Mouse (Mus musculus): ENCODE measurements around the gene Mtrf1. TPM values are rescaled to one million over a fixed set of nuclear protein-coding genes. Genes with fewer than 3 reads are reported as not detected.
A peak's percentile ranks its signal among the peaks of the same experiment; 100 is the strongest.
"Not testable (repeated sequence)": the region's sequence is repeated elsewhere in the genome, so short reads cannot be mapped to it uniquely, and the experiment has no call there.

Mtrf1 gene
- polyA plus RNA-seq, 1 experiment from 2014 or later = 9.3 TPM

GRCm38 (mm10) chr14:79409278-79409830 lies 11.8 kb downstream of the Mtrf1 start:
- ATAC-seq (ENCODE audit: insufficient number of reproducible peaks, low FRiP score, low TSS enrichment, low read depth) = no peak
- Histone ChIP-seq H3K27me3 (no peaks in the 10 kb centered on the region), H3K4me2 (replicated peaks) (no peak overlapping the region), H3K9me3 (replicated peaks) (no peaks in the 10 kb centered on the region), H3K27ac (replicated peaks) (no peak overlapping the region), H3K9ac (no peak overlapping the region), H3K36me3 (peaks cover 26% of the 10 kb centered on the region), H3K4me3 (replicated peaks) (no peak overlapping the region), H3K4me1 (no peaks in the 10 kb centered on the region)
- 87% methylated on average over 6 of the region's 6 CpGs for WGBS

DNA sequence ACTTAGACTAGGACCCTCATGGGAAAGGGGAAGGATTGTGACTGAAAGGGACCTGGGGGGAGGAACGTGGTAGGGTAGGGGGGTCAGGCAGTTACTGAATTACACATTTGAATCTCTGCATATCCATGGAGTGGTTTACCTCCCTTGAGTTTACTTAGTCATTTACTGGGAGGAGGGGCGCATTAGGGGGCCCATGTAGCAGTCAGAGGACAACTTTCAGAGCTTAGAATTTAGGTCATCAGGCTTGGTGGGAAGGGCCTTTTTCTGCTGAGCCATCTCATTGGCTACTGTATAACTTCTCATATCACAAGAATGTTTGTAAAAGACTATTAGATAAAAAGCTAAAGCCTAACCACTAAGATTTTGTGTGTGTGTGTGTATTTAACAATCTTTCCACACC lies 13.1 kb downstream of the Mtrf1 start:
- no peak overlapping the region for H3K27ac ChIP-seq (replicated peaks)
- 73% methylated on average over 2 of the region's 2 CpGs for WGBS

GRCm38 (mm10) chr14:79413121-79413520 lies 15.5 kb downstream of the Mtrf1 start:
- Histone ChIP-seq H3K9ac (no peak overlapping the region), H3K4me3 (replicated peaks) (no peak overlapping the region), H3K27ac (replicated peaks) (no peak overlapping the region), H3K9me3 (replicated peaks) (no peaks in the 10 kb centered on the region), H3K27me3 (no peaks in the 10 kb centered on the region), H3K36me3 (peaks cover 21% of the 10 kb centered on the region), H3K4me1 (no peaks in the 10 kb centered on the region), H3K4me2 (replicated peaks) (no peak overlapping the region)
- 87% methylated on average over 6 of the region's 6 CpGs for WGBS
- no peak for ATAC-seq (ENCODE audit: insufficient number of reproducible peaks, low FRiP score, low TSS enrichment, low read depth)

More for the DNA sequence above, 13.1 kb downstream of the Mtrf1 start:
- Histone ChIP-seq H3K4me2 (replicated peaks) (no peak overlapping the region), H3K4me3 (replicated peaks) (no peak overlapping the region), H3K4me1 (no peaks in the 10 kb centered on the region), H3K9me3 (replicated peaks) (no peaks in the 10 kb centered on the region), H3K27me3 (no peaks in the 10 kb centered on the region), H3K36me3 (peaks cover 26% of the 10 kb centered on the region), H3K9ac (no peak overlapping the region)
- no peak for ATAC-seq (ENCODE audit: insufficient number of reproducible peaks, low FRiP score, low TSS enrichment, low read depth)

DNA sequence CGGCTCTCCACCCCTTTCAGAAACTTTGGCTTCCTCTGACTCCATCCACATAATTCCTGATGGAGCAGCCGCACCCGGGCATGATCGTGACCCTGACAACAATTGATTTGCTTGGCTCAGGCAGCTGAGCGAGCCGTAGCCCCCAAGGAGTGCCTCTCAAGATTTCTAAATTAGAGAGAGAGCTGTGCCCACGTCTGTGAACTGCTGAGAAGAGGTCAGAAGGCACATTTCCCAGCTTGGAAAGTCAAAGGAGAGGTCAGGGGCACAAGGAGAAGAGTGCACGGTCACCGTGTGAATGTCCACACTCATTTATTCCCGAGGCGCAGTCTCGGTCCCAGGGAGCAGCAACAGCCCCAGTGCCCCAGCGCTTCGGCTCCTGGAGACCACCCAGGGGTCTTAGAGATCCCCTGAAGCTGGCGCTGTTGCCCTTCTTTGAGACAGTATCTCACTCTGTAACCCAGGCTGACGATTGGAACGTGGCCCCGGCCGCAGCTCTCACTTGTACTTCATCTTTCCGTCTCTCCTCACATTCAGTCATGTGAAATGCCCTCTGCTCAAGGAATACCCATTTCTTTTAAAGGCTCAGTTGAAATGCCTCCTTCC lies 22.6 kb downstream of the Mtrf1 start:
- Histone ChIP-seq H3K36me3 (peaks cover 9% of the 10 kb centered on the region; the same call in 1 of the 2 replicates), H3K27me3 (no peaks in the 10 kb centered on the region), H3K27ac (replicated peaks) (no peak overlapping the region), H3K4me2 (replicated peaks) (no peak overlapping the region), H3K4me1 (no peaks in the 10 kb centered on the region), H3K4me3 (replicated peaks) (no peak overlapping the region), H3K9ac (no peak overlapping the region), H3K9me3 (replicated peaks) (no peaks in the 10 kb centered on the region)
- WGBS = 61% methylated on average over 20 of the region's 20 CpGs
- no peak for ATAC-seq (ENCODE audit: insufficient number of reproducible peaks, low FRiP score, low TSS enrichment, low read depth)

DNA sequence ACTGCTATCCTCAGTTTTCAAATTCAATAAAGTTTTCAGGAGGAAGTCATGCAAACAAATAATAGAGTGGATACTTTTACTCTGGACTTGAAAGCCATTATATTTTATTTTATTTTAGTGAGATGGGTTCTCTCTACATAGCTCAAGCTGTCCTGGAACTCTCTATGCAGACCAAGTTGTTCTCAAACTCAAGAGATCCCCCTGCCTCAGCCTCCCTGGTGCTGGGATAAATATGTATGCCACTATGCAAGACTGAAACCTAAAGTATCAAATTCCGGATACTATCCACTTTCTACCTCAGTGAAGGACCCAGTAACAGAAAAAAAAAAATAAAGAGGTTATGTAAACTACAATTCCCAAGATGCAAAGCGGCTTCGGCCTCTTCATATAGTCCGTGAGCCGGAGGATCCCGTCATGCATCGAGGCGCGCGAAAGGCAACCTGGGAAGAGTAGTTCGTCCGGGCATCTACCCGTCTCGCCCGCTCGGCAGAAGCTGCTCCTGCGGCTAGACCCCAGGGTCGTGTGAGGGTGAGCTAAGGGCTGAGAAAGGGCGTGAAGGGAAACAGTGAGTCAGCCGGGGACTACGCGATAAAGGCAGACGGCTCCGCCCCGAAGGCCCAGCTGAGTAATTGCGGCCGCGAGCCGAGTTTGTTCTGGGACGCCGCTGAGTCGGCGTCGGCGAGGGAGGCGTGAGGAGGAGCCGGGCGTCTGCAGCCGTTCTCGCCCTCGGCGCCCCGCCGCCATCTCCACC lies 28.6 kb downstream of the Mtrf1 start, which contains the start of gene Kbtbd7:
Kbtbd7 (plus strand) TSS at position 533 of the 751 bp plus-strand sequence.
- Histone ChIP-seq H3K36me3 (peaks cover 11% of the 10 kb centered on the region; the same call in 1 of the 2 replicates), H3K4me3 (replicated peaks) (peak within 1 kb of the TSS; percentile 54), H3K4me1 (no peaks in the 10 kb centered on the region), H3K9me3 (replicated peaks) (peaks cover 6% of the 10 kb centered on the region; the same call in 1 of the 2 replicates), H3K9ac (peak within 1 kb of the TSS; percentile 43), H3K27ac (replicated peaks) (peak within 1 kb of the TSS; percentile 86), H3K4me2 (replicated peaks) (peak within 1 kb of the TSS; percentile 50), H3K27me3 (no peaks in the 10 kb centered on the region)
- under 1% methylated on average over 36 of the region's 44 CpGs for WGBS
- ATAC-seq (ENCODE audit: insufficient number of reproducible peaks, low FRiP score, low TSS enrichment, low read depth) = peak; percentile 98

GRCm38 (mm10) chr14:79426730-79427365 lies 29.3 kb downstream of the Mtrf1 start:
- peak overlapping the region; percentile 43 for H3K9ac ChIP-seq
- H3K4me1 ChIP-seq; H3K9me3 ChIP-seq (replicated peaks); H3K27me3 ChIP-seq: not testable (repeated sequence)
- 60% methylated on average over 11 of the region's 59 CpGs for WGBS
- peak overlapping the region; percentile 50 for H3K4me2 ChIP-seq (replicated peaks)
- ATAC-seq (ENCODE audit: insufficient number of reproducible peaks, low FRiP score, low TSS enrichment, low read depth) = peak; percentile 27
- peak overlapping the region; percentile 54 for H3K4me3 ChIP-seq (replicated peaks)
- peak overlapping the region; percentile 86; the same call in 1 of the 2 replicates for H3K27ac ChIP-seq (replicated peaks)
- H3K36me3 ChIP-seq = peaks cover 11% of the 10 kb centered on the region; the same call in 1 of the 2 replicates

GRCm38 (mm10) chr14:79434068-79434467 lies 36.5 kb downstream of the Mtrf1 start:
- no peaks in the 10 kb centered on the region for H3K4me1 ChIP-seq
- no peak overlapping the region for H3K4me3 ChIP-seq (replicated peaks)
- no peaks in the 10 kb centered on the region for H3K27me3 ChIP-seq
- H3K9me3 ChIP-seq (replicated peaks) = no peaks in the 10 kb centered on the region
- no peaks in the 10 kb centered on the region for H3K36me3 ChIP-seq
- no peak overlapping the region for H3K4me2 ChIP-seq (replicated peaks)
- ATAC-seq (ENCODE audit: insufficient number of reproducible peaks, low FRiP score, low TSS enrichment, low read depth) = no peak
- H3K27ac ChIP-seq (replicated peaks) = no peak overlapping the region
- no peak overlapping the region for H3K9ac ChIP-seq
- 68% methylated on average over 1 of the region's 1 CpGs for WGBS

DNA sequence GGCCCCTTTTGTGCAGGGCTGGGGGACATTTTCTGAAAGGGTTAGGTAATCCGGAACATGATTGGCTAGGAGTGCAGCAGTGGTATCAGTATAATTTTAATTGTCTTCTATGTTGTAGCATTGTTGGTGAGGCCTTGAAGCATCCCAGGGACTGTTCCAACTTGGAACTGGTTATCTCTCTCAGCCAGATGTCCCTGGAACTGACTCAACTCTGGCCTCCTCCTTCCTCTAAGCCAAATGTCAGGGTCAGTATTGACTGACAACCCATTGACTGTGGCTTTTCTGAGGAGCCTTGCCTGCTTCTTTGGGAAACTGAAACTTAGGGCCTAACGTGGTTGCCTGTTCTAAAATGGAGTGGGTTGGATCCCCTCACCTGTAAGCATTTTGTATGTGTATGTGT lies 43.1 kb downstream of the Mtrf1 start:
- no peak overlapping the region for H3K4me2 ChIP-seq (replicated peaks)
- no peaks in the 10 kb centered on the region for H3K4me1 ChIP-seq
- WGBS = 87% methylated on average over 2 of the region's 2 CpGs
- no peak for ATAC-seq (ENCODE audit: insufficient number of reproducible peaks, low FRiP score, low TSS enrichment, low read depth)
- H3K27ac ChIP-seq (replicated peaks) = no peak overlapping the region
- no peak overlapping the region for H3K4me3 ChIP-seq (replicated peaks)
- H3K9ac ChIP-seq = no peak overlapping the region
- H3K36me3 ChIP-seq = no peaks in the 10 kb centered on the region
- no peaks in the 10 kb centered on the region for H3K27me3 ChIP-seq
- no peaks in the 10 kb centered on the region for H3K9me3 ChIP-seq (replicated peaks)

- Histone ChIP-seq H3K27ac (replicated peaks) (no peak overlapping the region), H3K36me3 (no peaks in the 10 kb centered on the region), H3K4me3 (replicated peaks) (no peak overlapping the region), H3K4me1 (no peaks in the 10 kb centered on the region), H3K27me3 (no peaks in the 10 kb centered on the region), H3K9me3 (replicated peaks) (no peaks in the 10 kb centered on the region), H3K9ac (no peak overlapping the region), H3K4me2 (replicated peaks) (no peak overlapping the region)
- ATAC-seq (ENCODE audit: insufficient number of reproducible peaks, low FRiP score, low TSS enrichment, low read depth) = no peak
- WGBS = 80% methylated on average over 5 of the region's 5 CpGs
These were observed 43.9 kb downstream of the Mtrf1 start for GRCm38 (mm10) chr14:79441441-79441840.

- WGBS = 86% methylated on average over 9 of the region's 9 CpGs
- no peak for ATAC-seq (ENCODE audit: insufficient number of reproducible peaks, low FRiP score, low TSS enrichment, low read depth)
- no peak overlapping the region for H3K9ac ChIP-seq
- H3K27me3 ChIP-seq = no peaks in the 10 kb centered on the region
- no peaks in the 10 kb centered on the region for H3K4me1 ChIP-seq
- H3K27ac ChIP-seq (replicated peaks) = no peak overlapping the region
- H3K4me2 ChIP-seq (replicated peaks) = no peak overlapping the region
- H3K9me3 ChIP-seq (replicated peaks) = no peaks in the 10 kb centered on the region
- H3K36me3 ChIP-seq = no peaks in the 10 kb centered on the region
- H3K4me3 ChIP-seq (replicated peaks) = no peak overlapping the region
These were observed 47.0 kb downstream of the Mtrf1 start for GRCm38 (mm10) chr14:79444601-79445000.

DNA sequence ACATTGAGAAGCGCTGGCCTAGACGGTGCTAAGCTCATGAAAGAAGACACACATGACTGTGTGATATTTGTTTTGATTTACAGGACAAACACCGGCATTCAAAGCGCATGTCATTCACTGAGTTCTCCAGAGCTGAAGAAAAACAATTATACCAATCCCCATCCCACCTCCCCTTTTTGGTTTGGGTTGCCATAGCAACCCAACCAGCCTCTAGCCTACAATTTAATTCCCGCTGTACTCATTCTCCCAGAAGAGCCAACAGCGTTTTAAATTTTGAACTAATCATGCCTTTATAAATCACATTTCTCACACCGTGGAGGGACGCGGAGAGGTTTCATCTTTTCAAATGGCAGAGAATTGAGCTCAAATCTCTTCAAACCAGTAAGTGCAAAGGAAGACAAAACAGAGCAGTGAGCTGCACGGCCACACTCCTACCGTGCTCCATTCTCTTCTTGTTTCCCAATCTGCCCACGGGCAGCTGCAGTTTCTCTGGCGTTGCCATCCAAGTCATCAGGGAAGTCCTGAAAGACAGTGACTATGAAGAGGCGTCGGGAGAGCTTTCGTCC lies 47.6 kb downstream of the Mtrf1 start:
- H3K9me3 ChIP-seq (replicated peaks) = no peaks in the 10 kb centered on the region
- no peaks in the 10 kb centered on the region for H3K27me3 ChIP-seq
- H3K4me2 ChIP-seq (replicated peaks) = no peak overlapping the region
- no peak overlapping the region for H3K27ac ChIP-seq (replicated peaks)
- no peak for ATAC-seq (ENCODE audit: insufficient number of reproducible peaks, low FRiP score, low TSS enrichment, low read depth)
- no peak overlapping the region for H3K4me3 ChIP-seq (replicated peaks)
- H3K9ac ChIP-seq = no peak overlapping the region
- H3K36me3 ChIP-seq = no peaks in the 10 kb centered on the region
- WGBS = 54% methylated on average over 16 of the region's 16 CpGs
- no peaks in the 10 kb centered on the region for H3K4me1 ChIP-seq
